Mouse (Mus musculus): ENCODE data around the gene Gpr1.
"Not testable (repeated sequence)": the region's sequence is repeated elsewhere in the genome, so short reads cannot be mapped to it uniquely, and the experiment has no call there.

Gpr1 gene

GRCm38 (mm10) chr1:63219277-63219676 is 4.9 kb upstream of the Gpr1 start:
- DNase-seq (ENCODE audit: low spot score in 2 of 2) = no peak

- no peak for DNase-seq (ENCODE audit: low spot score in 2 of 2)
These were observed 288 bp upstream of the Gpr1 start for GRCm38 (mm10) chr1:63214631-63215030.

- no peak for DNase-seq (ENCODE audit: low spot score in 2 of 2)
These were observed 669 bp downstream of the Gpr1 start for GRCm38 (mm10) chr1:63213478-63214270.

GRCm38 (mm10) chr1:63209861-63210529 is 4.3 kb downstream of the Gpr1 start:
- no peak for DNase-seq (ENCODE audit: low spot score in 2 of 2)

- no peak for DNase-seq (ENCODE audit: low spot score in 2 of 2)
These were observed 6.7 kb downstream of the Gpr1 start for GRCm38 (mm10) chr1:63207607-63208006.

- DNase-seq (ENCODE audit: low spot score in 2 of 2) = no peak
These were observed 9.5 kb downstream of the Gpr1 start for GRCm38 (mm10) chr1:63204660-63205394.

GRCm38 (mm10) chr1:63203950-63204659 is 10.2 kb downstream of the Gpr1 start:
- DNase-seq (ENCODE audit: low spot score in 2 of 2) = no peak

GRCm38 (mm10) chr1:63203471-63203870 is 10.9 kb downstream of the Gpr1 start:
- no peak for DNase-seq (ENCODE audit: low spot score in 2 of 2)

GRCm38 (mm10) chr1:63201672-63202071 is 12.7 kb downstream of the Gpr1 start:
- no peak for DNase-seq (ENCODE audit: low spot score in 2 of 2)

GRCm38 (mm10) chr1:63200322-63200721 is 14.0 kb downstream of the Gpr1 start:
- DNase-seq (ENCODE audit: low spot score in 2 of 2) = no peak

- no peak for DNase-seq (ENCODE audit: low spot score in 2 of 2)
These were observed 15.0 kb downstream of the Gpr1 start for GRCm38 (mm10) chr1:63199387-63199786.

GRCm38 (mm10) chr1:63195848-63196512 is 18.4 kb downstream of the Gpr1 start:
- no peak for DNase-seq (ENCODE audit: low spot score in 2 of 2)

- DNase-seq (ENCODE audit: low spot score in 2 of 2) = no peak
These were observed 21.9 kb downstream of the Gpr1 start for GRCm38 (mm10) chr1:63192306-63193065.

GRCm38 (mm10) chr1:63190851-63191250 is 23.5 kb downstream of the Gpr1 start:
- no peak for DNase-seq (ENCODE audit: low spot score in 2 of 2)

- no peak for DNase-seq (ENCODE audit: low spot score in 2 of 2)
These were observed 25.8 kb downstream of the Gpr1 start for GRCm38 (mm10) chr1:63188536-63188935.

- not testable (repeated sequence) for DNase-seq (ENCODE audit: low spot score in 2 of 2)
These were observed 28.9 kb downstream of the Gpr1 start for GRCm38 (mm10) chr1:63185430-63185829.

GRCm38 (mm10) chr1:63182636-63183270 is 31.6 kb downstream of the Gpr1 start:
- peak in 1 of 2 experiments; percentile 64 for DNase-seq (ENCODE audit: low spot score in 2 of 2)

GRCm38 (mm10) chr1:63182212-63182611 is 32.1 kb downstream of the Gpr1 start:
- DNase-seq (ENCODE audit: low spot score in 2 of 2) = peak in 1 of 2 experiments; percentile 23

GRCm38 (mm10) chr1:63181480-63181879 is 32.9 kb downstream of the Gpr1 start:
- no peak for DNase-seq (ENCODE audit: low spot score in 2 of 2)

- DNase-seq (ENCODE audit: low spot score in 2 of 2) = peak; percentile 82 to 90
These were observed 33.3 kb downstream of the Gpr1 start for GRCm38 (mm10) chr1:63181019-63181418.
